Mouse (Mus musculus) forebrain, postnatal 0 days (tissue): Measurements from ENCODE around the gene Thyn1. TPM values are rescaled to one million over a fixed set of nuclear protein-coding genes. Genes with fewer than 3 reads are reported as not detected.

Experiments
- ATAC-seq: fragments of 200-750 bp; cut with Nextera tagmentation; 2 replicates; pipeline ENCODE4 v1.8.0; 2017; ENCODE audit warnings: mild to moderate bottlenecking, moderate library complexity
- DNase-seq: peaks from one replicate; pipeline ENCODE4 v3.0.0-alpha.2; 2015
- H3K27ac ChIP-seq: fragments of 300-500 bp; sonication (generic); 2 replicates; pipeline ENCODE4 v1.5.1; 2014; ENCODE audit warnings: low read depth, mild to moderate bottlenecking, antibody characterized with exemption, low read length, moderate library complexity, mixed read lengths
- H3K27me3 ChIP-seq: fragments of 300-500 bp; sonication (generic); 2 replicates; pipeline ENCODE4 v1.6.1; 2014; ENCODE audit warnings: mild to moderate bottlenecking, low read length, mixed read lengths; ENCODE audit not compliant: insufficient read depth
- H3K36me3 ChIP-seq: fragments of 300-500 bp; sonication (generic); 2 replicates; pipeline ENCODE4 v1.6.1; 2014; ENCODE audit warnings: mild to moderate bottlenecking, moderate library complexity; ENCODE audit not compliant: insufficient read depth
- H3K4me1 ChIP-seq: fragments of 300-500 bp; sonication (generic); 2 replicates; pipeline ENCODE4 v1.6.1; 2014; ENCODE audit warnings: antibody characterized with exemption; ENCODE audit not compliant: insufficient read depth
- H3K4me2 ChIP-seq: fragments of 300-500 bp; sonication (generic); 2 replicates; pipeline ENCODE4 v1.6.1; 2014; ENCODE audit warnings: low read depth, mild to moderate bottlenecking, moderate library complexity
- H3K4me3 ChIP-seq: fragments of 300-500 bp; sonication (generic); 2 replicates; pipeline ENCODE4 v1.5.1; 2014; ENCODE audit warnings: low read depth, low read length, mixed read lengths
- H3K9ac ChIP-seq: fragments of 300-500 bp; sonication (generic); 2 replicates; pipeline ENCODE4 v1.6.1; 2014; ENCODE audit warnings: mild to moderate bottlenecking
- H3K9me3 ChIP-seq: fragments of 300-500 bp; sonication (generic); 2 replicates; pipeline ENCODE4 v1.6.1; 2016; ENCODE audit warnings: low read length
- CTCF ChIP-seq: sonication (generic); IDR thresholded peaks from 2 replicates; pipeline ENCODE4 v1.5.1; 2016; ENCODE audit warnings: antibody characterized with exemption, control low read depth, low read depth
- WGBS: fragments of 180-500 bp; shearing (Covaris S2); extraction: QIAGEN DNeasy Blood & Tissue Kit; methylation state at CpG from one replicate; pipeline ENCODE4 v1.1.7; 2014; 5-methylcytosine and 5-hydroxymethylcytosine counted together
- polyA plus RNA-seq: library from polyadenylated mRNA; unstranded; fragments of >200 nt; fragmentation: Nextera tagmentation; extraction: Ambion mirVana; gene quantifications from 2 replicates; pipeline ENCODE4 v1.2.1, GENCODE M21; 2015
- total RNA-seq: library from RNA; depleted of rRNA; stranded (reverse); fragments of >200 nt; gene quantifications from 2 replicates; pipeline ENCODE4 v1.2.3, GENCODE M21; 2014; rRNA removed

Gene Thyn1
- total and polyA plus RNA-seq, 2 experiments from 2014 or later, result 83.2 to 181 TPM

DNA sequence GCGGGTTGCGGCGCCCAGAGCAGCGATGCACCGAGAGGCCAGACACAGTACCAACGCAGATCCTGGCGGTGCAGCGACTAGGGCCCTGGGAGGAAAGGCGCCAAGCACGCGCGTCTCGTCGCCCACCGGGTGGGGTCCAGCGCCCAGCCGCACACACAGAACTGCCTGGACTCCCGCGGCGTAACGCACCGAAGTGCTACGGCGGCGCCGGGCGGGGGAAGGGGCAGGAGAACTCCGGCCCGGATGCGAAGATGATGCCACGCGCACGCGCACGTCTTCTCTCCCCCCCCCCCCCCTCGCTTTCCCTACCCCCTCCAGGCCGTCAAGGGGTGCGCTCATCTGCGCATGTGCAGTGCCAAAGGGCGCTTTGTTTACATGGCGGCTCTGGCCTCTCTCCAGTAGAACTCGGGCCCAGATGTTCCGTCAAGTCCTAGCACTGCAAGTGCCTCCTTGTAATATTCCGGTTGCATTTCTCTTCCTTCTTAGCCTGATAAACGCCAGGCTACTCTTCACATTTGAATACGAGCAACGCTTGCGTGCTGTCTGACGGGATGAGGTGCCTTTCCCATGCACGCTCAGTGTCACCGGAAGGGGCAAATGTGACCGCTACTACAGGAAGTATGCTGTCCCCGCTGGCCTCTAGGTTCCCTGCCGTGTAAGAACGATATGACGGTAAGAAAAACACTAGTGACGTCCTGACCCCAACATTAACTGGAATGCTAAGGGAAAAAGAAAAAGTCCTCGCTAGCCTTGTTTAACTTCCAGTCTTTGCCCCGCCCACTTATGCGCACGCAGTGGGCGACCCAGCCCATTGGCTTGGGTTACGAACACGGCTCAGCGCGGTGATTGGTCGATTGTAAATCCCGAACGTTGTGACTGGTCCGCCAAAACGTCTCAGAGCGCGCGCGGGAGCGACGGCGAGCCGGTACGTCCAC lies 30.6 kb downstream of the Thyn1 start, which contains the start of the genes Vps26b and Ncapd3:
TSS of gene Vps26b (minus strand) at position 238 of the 935 bp plus-strand sequence.
TSS of gene Ncapd3 (plus strand) at position 348 of the 935 bp plus-strand sequence.
- Histone ChIP-seq H3K36me3 (no peaks in the 10 kb centered on the region), H3K4me2 (peak within 1 kb of the TSS; percentile 80)

DNA sequence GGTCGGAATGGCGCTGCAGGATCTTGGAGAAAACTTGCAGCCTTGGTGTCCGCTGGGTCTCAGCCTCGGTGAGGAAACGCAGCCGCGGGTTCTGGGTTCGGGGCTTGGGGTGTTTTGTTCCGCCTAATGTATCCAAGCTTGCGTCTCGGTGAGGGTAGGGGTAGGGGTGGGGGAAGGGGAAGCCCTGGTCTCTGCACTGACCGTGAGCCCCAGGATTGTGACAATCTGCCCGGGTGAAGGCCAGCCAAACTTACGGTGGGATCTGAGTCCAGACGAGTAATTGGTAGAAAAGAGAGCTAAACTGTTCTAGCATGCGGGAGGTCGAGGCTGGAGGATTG lies 31.2 kb downstream of the Thyn1 start:
- Histone ChIP-seq H3K9ac (peak overlapping the region; percentile 96), H3K4me2 (peak overlapping the region; percentile 80), H3K4me1 (peaks cover 32% of the 10 kb centered on the region), H3K4me3 (peak overlapping the region; percentile 92), H3K27me3 (no peaks in the 10 kb centered on the region), H3K9me3 (no peaks in the 10 kb centered on the region), H3K27ac (peak overlapping the region; percentile 96; the same call in 1 of the 2 replicates), H3K36me3 (no peaks in the 10 kb centered on the region)
- TF ChIP-seq CTCF, result no peak
- DNase-seq (no peak), ATAC-seq (no peak)
- 1% methylated on average over 17 of the region's 17 CpGs for WGBS

More for the DNA sequence above, 30.6 kb downstream of the Thyn1 start, which contains the start of the genes Vps26b and Ncapd3:
- WGBS, result under 1% methylated on average over 75 of the region's 80 CpGs
- Histone ChIP-seq H3K4me1 (peaks cover 32% of the 10 kb centered on the region), H3K4me3 (peak within 1 kb of the TSS; percentile 92), H3K27ac (peak within 1 kb of the TSS; percentile 96), H3K9me3 (no peaks in the 10 kb centered on the region), H3K27me3 (no peaks in the 10 kb centered on the region), H3K9ac (peak within 1 kb of the TSS; percentile 96)
- peak; percentile 56 for TF ChIP-seq CTCF
- peak; percentile 99 for DNase-seq
- ATAC-seq, result peak; percentile 96

DNA sequence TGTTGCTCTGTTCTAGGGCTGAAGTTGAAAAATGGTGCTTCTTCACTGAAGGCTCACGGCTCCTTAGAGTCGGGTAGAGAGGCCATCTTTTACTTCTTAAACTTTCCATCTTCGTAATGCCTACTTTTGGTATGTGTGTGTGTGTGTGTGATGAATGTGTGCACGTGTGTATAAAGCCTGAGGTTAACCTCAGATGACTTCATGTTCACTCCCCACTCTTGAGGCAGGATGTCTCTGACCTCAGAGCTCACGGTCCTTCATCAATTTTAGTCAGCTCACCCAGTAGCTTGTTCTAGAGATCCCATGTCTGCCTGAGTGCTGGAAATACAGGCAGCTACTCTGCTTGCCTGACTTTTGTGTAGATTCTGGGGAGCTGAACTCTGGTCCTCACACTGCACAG lies 44.4 kb downstream of the Thyn1 start:
- Histone ChIP-seq H3K27me3 (no peaks in the 10 kb centered on the region), H3K27ac (no peak overlapping the region), H3K4me2 (no peak overlapping the region), H3K36me3 (peaks cover 68% of the 10 kb centered on the region), H3K4me1 (no peaks in the 10 kb centered on the region), H3K9me3 (no peaks in the 10 kb centered on the region), H3K9ac (no peak overlapping the region), H3K4me3 (no peak overlapping the region)
- no peak for ATAC-seq
- TF ChIP-seq CTCF, result no peak
- 94% methylated on average over 5 of the region's 5 CpGs for WGBS
- no peak for DNase-seq

DNA sequence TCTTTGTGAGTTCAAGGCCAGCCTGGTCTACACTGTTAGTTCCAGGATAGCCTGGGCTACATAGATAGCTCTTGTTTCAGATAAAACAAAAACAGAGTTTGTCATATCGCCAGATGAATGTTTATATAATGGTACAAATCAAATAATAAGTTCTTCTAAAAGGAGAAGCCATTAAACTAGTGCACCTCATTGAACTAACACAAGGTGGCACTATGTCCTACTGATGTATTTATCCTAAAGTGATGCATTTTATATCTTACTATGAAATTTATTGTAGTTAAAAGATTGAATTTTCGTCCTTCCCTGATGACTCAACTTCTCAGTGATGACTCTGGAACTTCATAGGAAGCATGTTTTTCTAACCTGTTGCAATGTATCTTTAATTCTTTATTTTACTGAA lies 50.0 kb downstream of the Thyn1 start:
- Histone ChIP-seq H3K4me3 (no peak overlapping the region), H3K36me3 (peaks cover 54% of the 10 kb centered on the region), H3K9me3 (no peaks in the 10 kb centered on the region), H3K27ac (no peak overlapping the region), H3K9ac (no peak overlapping the region), H3K27me3 (no peaks in the 10 kb centered on the region), H3K4me2 (no peak overlapping the region), H3K4me1 (no peaks in the 10 kb centered on the region)
- peak; percentile 57 for TF ChIP-seq CTCF
- DNase-seq (peak; percentile 15), ATAC-seq (no peak)
- WGBS, result 81% methylated on average over 2 of the region's 2 CpGs

Other genes with a start within 250 kb of the Thyn1 start
- 2.8 and 2.9 TPM in 2 replicates for gene Glb1l2, start 193.2 kb upstream of the Thyn1 start, total RNA-seq
- gene Glb1l2, start 193.2 kb upstream of the Thyn1 start, polyA plus RNA-seq, result 1.7 and 1.9 TPM in 2 replicates
- 0.23 TPM in 1 of 2 replicates, not detected in the other for gene Glb1l3, start 138.8 kb upstream of the Thyn1 start, total RNA-seq
- gene Glb1l3, start 138.8 kb upstream of the Thyn1 start, polyA plus RNA-seq, result 0.14 TPM in 1 of 2 replicates, not detected in the other
- 0.33 TPM in 1 of 2 replicates, not detected in the other for gene Gm1110, start 76.6 kb upstream of the Thyn1 start, total RNA-seq
- gene Gm1110, start 76.6 kb upstream of the Thyn1 start, polyA plus RNA-seq, result 0.43 and 0.90 TPM in 2 replicates
- 24.0 and 27.1 TPM in 2 replicates for gene Acad8, start 144 bp upstream of the Thyn1 start, total RNA-seq
- 21.9 and 24.7 TPM in 2 replicates for gene Acad8, start 144 bp upstream of the Thyn1 start, polyA plus RNA-seq
- 160 and 161 TPM in 2 replicates for gene Vps26b, start 30.4 kb downstream of the Thyn1 start, total RNA-seq
- 76.1 and 86.1 TPM in 2 replicates for gene Vps26b, start 30.4 kb downstream of the Thyn1 start, polyA plus RNA-seq
- gene Ncapd3, start 30.5 kb downstream of the Thyn1 start, total RNA-seq, result 19.8 and 23.1 TPM in 2 replicates
- gene Ncapd3, start 30.5 kb downstream of the Thyn1 start, polyA plus RNA-seq, result 3.6 and 6.2 TPM in 2 replicates
- 37.1 and 44.0 TPM in 2 replicates for gene Jam3, start 155.7 kb downstream of the Thyn1 start, total RNA-seq
- gene Jam3, start 155.7 kb downstream of the Thyn1 start, polyA plus RNA-seq, result 20.6 and 27.7 TPM in 2 replicates